ENCODE assay signal across 1 mouse cellular context in the genomic region with DNA sequence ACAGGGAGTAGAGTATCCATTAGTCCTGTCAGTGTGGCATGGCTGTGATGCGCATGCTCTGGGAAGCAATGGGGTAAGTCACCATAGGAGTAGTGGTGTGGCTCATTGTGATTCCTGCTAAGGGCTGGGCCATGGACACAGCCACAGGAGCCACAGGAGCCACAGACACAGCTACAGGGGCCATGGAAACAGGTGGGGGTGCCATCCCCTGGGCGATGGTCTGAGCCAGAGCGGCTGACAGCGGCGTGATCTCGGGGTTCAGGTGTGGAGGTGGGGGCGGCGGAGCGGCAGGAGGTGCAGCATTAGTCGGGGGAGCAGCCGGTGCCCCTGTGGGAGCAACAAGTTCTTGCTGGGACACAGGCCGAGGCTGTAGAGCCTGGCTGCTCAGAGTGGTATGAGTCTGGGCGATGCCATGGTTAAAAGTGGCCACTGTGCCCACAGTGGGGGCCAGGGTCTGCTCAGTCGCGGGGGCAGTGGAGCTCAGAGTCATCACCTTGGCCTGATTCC.
TF ChIP-seq lines count a peak whose summit lies in the region.

No protein-coding gene starts in this region.

TF ChIP-seq in ES-E14, 5 proteins besides CTCF, POLR2A, EP300 and RAD21 (continued from another document):
- no peak for TF ChIP-seq MAFK (IDR thresholded peaks at IDR 0.05; ENCODE audit: insufficient read depth, low read depth, low read length)
- TF ChIP-seq HCFC1 (IDR thresholded peaks at IDR 0.05; ENCODE audit: borderline replicate concordance, insufficient read depth, low read length), result no peak
